Mouse (Mus musculus) thymus, adult 2 months (tissue): Measurements from ENCODE around the gene Lin28b. TPM values are rescaled to one million over a fixed set of nuclear protein-coding genes. Genes with fewer than 3 reads are reported as not detected.

Experiments
- DNase-seq: peaks from one replicate; pipeline ENCODE4 v3.0.0; 2021
- H3K27ac ChIP-seq: fragments of 200-500 bp; 2 replicates; pipeline ENCODE4 v1.5.1; 2012; ENCODE audit warnings: low read length, control low read depth; ENCODE audit not compliant: control insufficient read depth, insufficient read depth
- H3K27me3 ChIP-seq: fragments of 200-500 bp; 2 replicates; pipeline ENCODE4 v1.6.1; 2012; ENCODE audit warnings: mild to moderate bottlenecking, low read length, moderate library complexity, mixed read lengths; ENCODE audit not compliant: control insufficient read depth, insufficient read depth
- H3K36me3 ChIP-seq: fragments of 200-500 bp; 2 replicates; pipeline ENCODE4 v1.6.1; 2012; ENCODE audit warnings: mild to moderate bottlenecking, low read length, moderate library complexity; ENCODE audit not compliant: control insufficient read depth, insufficient read depth
- H3K4me1 ChIP-seq: fragments of 200-500 bp; replicated peaks from 2 replicates; pipeline ENCODE4 v1.6.1; 2012; ENCODE audit warnings: low read length; ENCODE audit not compliant: control insufficient read depth, insufficient read depth
- H3K4me3 ChIP-seq: fragments of 200-500 bp; 2 replicates; pipeline ENCODE4 v1.5.1; 2012; ENCODE audit warnings: mild to moderate bottlenecking, low read length, control low read depth, moderate library complexity; ENCODE audit not compliant: control insufficient read depth, insufficient read depth
- CTCF ChIP-seq: fragments of 200-500 bp; IDR thresholded peaks from 2 replicates; pipeline ENCODE4 v1.5.1; 2012; ENCODE audit warnings: mild to moderate bottlenecking, control low read depth, low read length, moderate library complexity, borderline replicate concordance; ENCODE audit not compliant: control insufficient read depth, poor library complexity, insufficient read depth; ENCODE audit errors: extremely low read depth
- POLR2A ChIP-seq: fragments of 200-500 bp; IDR thresholded peaks from 2 replicates; pipeline ENCODE4 v1.6.1; 2012; ENCODE audit warnings: mild to moderate bottlenecking, low read length, control low read depth, moderate library complexity; ENCODE audit not compliant: control insufficient read depth, poor library complexity, insufficient read depth; ENCODE audit errors: extremely low read depth
- WGBS: fragments of 180-500 bp; shearing (Covaris S2); methylation state at CpG from one replicate; pipeline ENCODE4 v1.1.7; 2018; 5-methylcytosine and 5-hydroxymethylcytosine counted together
- polyA plus RNA-seq: library from polyadenylated mRNA; depleted of rRNA; stranded (reverse); fragments of >200 nt; gene quantifications from 2 replicates; pipeline ENCODE4 v1.2.3, GENCODE M21; 2012

The Lin28b gene
- polyA plus RNA-seq, 1 experiment, result 0.03 TPM

DNA sequence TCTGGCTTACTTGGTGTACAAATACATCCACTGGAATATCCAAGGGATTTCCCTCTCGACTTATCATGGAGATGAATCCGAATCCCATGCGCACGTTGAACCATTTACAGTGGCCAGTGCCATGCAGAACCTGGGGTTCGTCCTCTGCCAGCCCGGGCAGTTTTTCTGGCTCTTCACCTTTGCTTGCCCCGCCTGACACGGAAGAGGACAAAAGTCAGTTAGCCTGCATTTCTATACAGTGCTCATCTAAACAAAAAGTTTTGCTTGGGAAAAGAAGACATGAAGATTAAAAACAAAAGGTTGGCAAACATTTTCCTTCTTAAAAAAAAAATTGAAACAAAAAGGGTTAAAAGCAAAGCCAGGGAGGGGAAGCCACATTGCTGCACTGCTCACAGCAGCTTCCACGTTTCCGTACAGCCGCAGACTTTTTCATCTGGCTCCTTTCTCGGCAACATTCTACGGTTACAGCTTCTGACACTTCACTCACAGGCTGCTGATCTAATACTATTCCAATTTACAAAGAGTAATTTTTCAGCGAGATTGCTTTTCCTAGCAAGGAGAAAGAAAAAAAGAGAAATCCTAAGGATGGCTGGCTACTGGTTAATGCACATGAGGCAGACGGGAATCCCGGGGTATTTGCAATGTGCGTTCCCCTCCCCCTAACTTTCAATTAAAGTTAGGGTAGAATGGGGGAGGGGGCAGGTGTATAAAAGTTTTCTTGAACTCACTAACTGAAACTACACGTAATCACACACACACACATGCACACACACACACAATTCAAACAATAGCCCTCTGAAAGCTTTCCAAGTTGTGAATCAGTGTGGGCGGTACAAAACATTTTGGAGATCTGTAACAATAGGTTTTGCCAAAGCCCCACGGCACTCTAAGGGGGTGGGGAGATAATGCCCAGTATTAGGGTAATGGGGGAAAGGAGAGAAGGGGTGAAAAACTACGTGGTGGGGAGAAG, 16.9 kb downstream of the Lin28b start:
- no peak for TF ChIP-seq POLR2A
- TF ChIP-seq CTCF, result no peak
- H3K4me1 ChIP-seq, result no peaks in the 10 kb centered on the region
- H3K27me3 ChIP-seq, result peaks cover 4% of the 10 kb centered on the region; the same call in 1 of the 2 replicates
- H3K27ac ChIP-seq, result no peak overlapping the region
- no peaks in the 10 kb centered on the region for H3K36me3 ChIP-seq
- H3K4me3 ChIP-seq, result no peak overlapping the region
- DNase-seq, result no peak
- 3% methylated on average over 21 of the region's 21 CpGs for WGBS

DNA sequence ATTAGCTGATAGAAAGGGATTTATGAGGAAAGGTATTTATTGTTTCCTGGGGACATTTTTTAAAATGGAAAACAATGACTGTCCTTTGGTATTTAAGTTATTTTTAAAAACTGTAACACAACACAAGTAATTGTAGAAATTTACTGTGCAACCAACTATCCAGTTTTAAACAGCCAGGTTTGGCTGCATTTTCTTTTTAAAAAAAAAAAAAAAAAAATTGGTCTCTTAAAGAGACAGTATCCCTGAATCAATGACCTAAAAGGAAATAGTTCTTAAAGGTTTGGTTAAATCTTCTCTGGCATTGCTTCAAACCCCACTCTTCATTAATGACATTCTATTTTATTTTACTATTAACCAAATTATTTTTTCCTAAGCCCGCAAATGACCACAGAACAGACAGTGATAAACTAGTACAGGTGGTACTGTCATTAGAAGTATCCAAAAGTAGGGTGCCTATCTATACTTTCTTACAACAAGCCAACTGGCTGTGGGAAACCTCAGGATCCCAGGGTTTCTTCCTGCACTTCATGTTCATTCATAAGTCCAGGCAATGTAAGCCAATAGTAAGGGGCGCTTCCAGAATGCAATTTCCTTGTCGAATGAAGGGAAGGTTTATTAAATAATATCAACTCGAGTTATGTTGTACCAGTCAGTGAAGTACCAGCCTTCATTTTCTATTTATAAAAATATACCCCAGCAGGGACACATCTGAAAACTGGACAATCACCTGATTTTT, 17.8 kb downstream of the Lin28b start:
- DNase-seq, result no peak
- H3K27ac ChIP-seq, result no peak overlapping the region
- peaks cover 4% of the 10 kb centered on the region; the same call in 1 of the 2 replicates for H3K27me3 ChIP-seq
- H3K4me1 ChIP-seq, result no peaks in the 10 kb centered on the region
- TF ChIP-seq POLR2A (no peak), CTCF (no peak)
- WGBS, result 28% methylated on average over 4 of the region's 4 CpGs
- H3K36me3 ChIP-seq, result no peaks in the 10 kb centered on the region
- H3K4me3 ChIP-seq, result no peak overlapping the region

DNA sequence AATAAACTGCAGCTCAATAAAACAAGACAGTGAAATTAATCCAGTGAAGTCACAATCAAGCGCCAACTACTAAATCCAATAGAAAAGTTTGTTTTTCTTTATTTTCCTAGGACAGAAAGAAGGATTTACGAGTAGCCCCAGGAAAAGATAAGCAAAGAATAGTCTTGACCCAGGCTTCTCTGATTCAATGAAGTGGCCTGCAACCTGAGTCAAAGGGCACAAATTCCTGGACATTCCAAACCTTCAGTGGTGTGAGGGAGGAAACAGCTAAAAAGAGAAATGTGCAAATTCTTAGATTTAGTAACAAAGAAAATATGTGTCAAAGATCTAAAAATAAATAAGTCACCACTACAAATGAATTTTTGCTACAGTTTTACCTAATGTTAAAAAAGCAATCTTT, 27.6 kb downstream of the Lin28b start:
- Histone ChIP-seq H3K36me3 (no peaks in the 10 kb centered on the region), H3K4me3 (no peak overlapping the region), H3K4me1 (no peaks in the 10 kb centered on the region), H3K27me3 (no peaks in the 10 kb centered on the region), H3K27ac (no peak overlapping the region)
- DNase-seq, result no peak
- no peak for TF ChIP-seq CTCF
- no peak for TF ChIP-seq POLR2A
- WGBS, result 92% methylated on average over 2 of the region's 2 CpGs

DNA sequence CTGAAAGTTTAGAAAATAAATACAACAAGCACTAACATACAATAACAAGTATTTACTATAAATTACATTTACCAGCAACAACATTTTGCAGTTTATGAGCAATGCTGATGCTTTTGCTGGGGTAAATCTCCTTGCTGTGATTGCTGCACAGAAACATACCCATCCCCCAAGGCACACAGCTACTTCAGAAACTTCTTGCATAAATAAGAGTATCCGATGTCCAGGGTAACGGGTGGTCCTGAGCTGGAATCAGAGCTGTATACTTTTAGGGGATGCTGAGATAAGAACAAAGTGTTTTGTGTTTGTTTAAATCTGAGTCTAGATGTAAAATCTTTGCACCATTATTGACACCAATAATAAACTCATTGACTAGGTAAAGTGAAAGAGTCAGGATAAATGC, 28.1 kb downstream of the Lin28b start:
- H3K27me3 ChIP-seq, result no peaks in the 10 kb centered on the region
- WGBS, result 94% methylated on average over 2 of the region's 2 CpGs
- no peaks in the 10 kb centered on the region for H3K4me1 ChIP-seq
- TF ChIP-seq CTCF (no peak), POLR2A (no peak)
- no peak for DNase-seq
- H3K4me3 ChIP-seq, result no peak overlapping the region
- H3K36me3 ChIP-seq, result no peaks in the 10 kb centered on the region
- no peak overlapping the region for H3K27ac ChIP-seq

DNA sequence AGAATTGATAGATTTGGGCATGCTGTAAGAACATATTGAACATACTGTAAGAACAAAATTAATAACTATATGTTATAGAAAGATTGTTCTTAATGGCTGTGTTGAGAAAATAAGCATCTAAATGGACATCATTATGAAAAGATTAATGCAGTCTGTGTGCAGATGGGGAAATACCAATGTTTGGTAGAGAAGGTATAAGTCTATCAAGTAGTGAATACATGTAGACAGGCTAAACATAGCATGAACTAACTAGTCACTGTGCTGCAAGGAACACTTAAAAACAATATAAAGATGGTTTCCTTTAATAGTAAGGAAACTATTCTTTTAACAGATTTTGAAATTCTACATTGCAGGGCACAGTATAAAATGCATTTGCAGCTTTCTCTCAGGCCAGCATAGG, 39.6 kb downstream of the Lin28b start:
- Histone ChIP-seq H3K36me3 (no peaks in the 10 kb centered on the region), H3K27ac (no peak overlapping the region), H3K27me3 (no peaks in the 10 kb centered on the region), H3K4me1 (no peaks in the 10 kb centered on the region), H3K4me3 (no peak overlapping the region)
- no peak for TF ChIP-seq CTCF
- no peak for TF ChIP-seq POLR2A
- DNase-seq, result no peak

DNA sequence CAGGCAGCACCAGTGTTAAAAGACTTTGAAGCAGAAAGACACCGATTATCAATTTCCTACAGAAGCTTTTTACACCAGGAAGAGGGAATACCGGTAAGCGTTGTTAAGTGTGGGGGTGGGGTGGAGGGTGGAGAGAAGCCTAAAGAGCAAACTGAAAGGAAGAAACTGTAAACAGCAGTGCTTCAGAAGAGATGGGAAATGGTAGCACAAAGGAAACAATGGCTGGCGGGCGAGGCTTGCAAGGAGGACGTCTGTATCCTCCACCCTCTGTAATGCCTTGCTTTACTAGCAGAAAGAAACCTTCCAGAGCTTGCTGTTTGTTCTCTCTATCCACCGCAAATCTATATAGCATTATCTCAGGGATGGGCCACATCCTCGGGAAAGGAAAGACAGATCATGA, 40.0 kb downstream of the Lin28b start:
- no peaks in the 10 kb centered on the region for H3K36me3 ChIP-seq
- TF ChIP-seq POLR2A (no peak), CTCF (no peak)
- WGBS, result 42% methylated on average over 8 of the region's 8 CpGs
- no peaks in the 10 kb centered on the region for H3K4me1 ChIP-seq
- no peak overlapping the region for H3K27ac ChIP-seq
- H3K27me3 ChIP-seq, result no peaks in the 10 kb centered on the region
- no peak for DNase-seq
- no peak overlapping the region for H3K4me3 ChIP-seq
